Mouse (Mus musculus) erythroblast, embryonic 14.5 days (primary cell): ENCODE measurements around the gene Lcn5. TPM values are rescaled to one million over a fixed set of nuclear protein-coding genes. Genes with fewer than 3 reads are reported as not detected.

ENCODE experiments used
- H3K27me3 ChIP-seq: 2 replicates; pipeline ENCODE4 v1.6.1; 2012; ENCODE audit warnings: inconsistent platforms; ENCODE audit not compliant: control insufficient read depth
- H3K36me3 ChIP-seq: 2 replicates; pipeline ENCODE4 v1.6.1; 2012; ENCODE audit warnings: mild to moderate bottlenecking, inconsistent platforms; ENCODE audit not compliant: control insufficient read depth
- H3K4me1 ChIP-seq: 2 replicates; pipeline ENCODE4 v1.6.1; 2012; ENCODE audit warnings: inconsistent platforms; ENCODE audit not compliant: control insufficient read depth
- H3K4me3 ChIP-seq: replicated peaks from 2 replicates; pipeline ENCODE3; 2012; ENCODE audit warnings: moderate library complexity, mild to moderate bottlenecking, inconsistent platforms
- H3K9me3 ChIP-seq: 2 replicates; pipeline ENCODE4 v1.6.1; 2012; ENCODE audit warnings: low read length, inconsistent platforms, mixed read lengths; ENCODE audit not compliant: control insufficient read depth
- GATA1 ChIP-seq: IDR thresholded peaks from 2 replicates; pipeline ENCODE4 v1.6.1; 2012; ENCODE audit warnings: low read length, inconsistent platforms, mixed read lengths
- TAL1 ChIP-seq: IDR thresholded peaks from 3 replicates; pipeline ENCODE4 v1.6.1; 2012; ENCODE audit warnings: low read length, inconsistent platforms, mixed read lengths
- polyA plus RNA-seq: library from polyadenylated mRNA; stranded (reverse); fragments of >175 nt; gene quantifications from 2 replicates; pipeline ENCODE4 v1.2.3, GENCODE M21; 2012

Lcn5 gene
- polyA plus RNA-seq, 1 experiment = not detected

GRCm38 (mm10) chr2:25633616-25634015 lies 24.1 kb upstream of the Lcn5 start:
- no peaks in the 10 kb centered on the region for H3K4me1 ChIP-seq
- TF ChIP-seq GATA1 (no peak), TAL1 (no peak)
- H3K9me3 ChIP-seq = no peaks in the 10 kb centered on the region
- H3K4me3 ChIP-seq = no peak overlapping the region
- H3K27me3 ChIP-seq = peaks cover 2% of the 10 kb centered on the region; the same call in 1 of the 2 replicates
- H3K36me3 ChIP-seq = no peaks in the 10 kb centered on the region

GRCm38 (mm10) chr2:25634046-25634445 lies 23.7 kb upstream of the Lcn5 start:
- Histone ChIP-seq H3K27me3 (no peaks in the 10 kb centered on the region), H3K4me1 (no peaks in the 10 kb centered on the region), H3K4me3 (no peak overlapping the region), H3K36me3 (no peaks in the 10 kb centered on the region), H3K9me3 (no peaks in the 10 kb centered on the region)
- TF ChIP-seq GATA1 = no peak
- TF ChIP-seq TAL1 = no peak

- TF ChIP-seq GATA1 = no peak
- no peak for TF ChIP-seq TAL1
- Histone ChIP-seq H3K4me3 (no peak overlapping the region), H3K36me3 (no peaks in the 10 kb centered on the region), H3K9me3 (no peaks in the 10 kb centered on the region), H3K27me3 (no peaks in the 10 kb centered on the region), H3K4me1 (no peaks in the 10 kb centered on the region)
Measured at GRCm38 (mm10) chr2:25639890-25640289, 17.9 kb upstream of the Lcn5 start.

GRCm38 (mm10) chr2:25652902-25653301 lies 4.8 kb upstream of the Lcn5 start, which contains the start of gene Lcn8:
Gene Lcn8, plus strand, starts transcription at chr2:25653120.
- no peaks in the 10 kb centered on the region for H3K27me3 ChIP-seq
- H3K9me3 ChIP-seq = no peaks in the 10 kb centered on the region
- TF ChIP-seq GATA1 = no peak
- no peak for TF ChIP-seq TAL1
- no peaks in the 10 kb centered on the region for H3K4me1 ChIP-seq
- no peak within 1 kb of the TSS for H3K4me3 ChIP-seq
- H3K36me3 ChIP-seq = no peaks in the 10 kb centered on the region

GRCm38 (mm10) chr2:25654502-25654901 lies 3.2 kb upstream of the Lcn5 start:
- TF ChIP-seq GATA1 (no peak), TAL1 (no peak)
- Histone ChIP-seq H3K27me3 (no peaks in the 10 kb centered on the region), H3K4me1 (no peaks in the 10 kb centered on the region), H3K36me3 (no peaks in the 10 kb centered on the region), H3K9me3 (no peaks in the 10 kb centered on the region), H3K4me3 (no peak overlapping the region)

- no peaks in the 10 kb centered on the region for H3K9me3 ChIP-seq
- H3K27me3 ChIP-seq = no peaks in the 10 kb centered on the region
- TF ChIP-seq GATA1 (no peak), TAL1 (no peak)
- no peaks in the 10 kb centered on the region for H3K4me1 ChIP-seq
- H3K36me3 ChIP-seq = no peaks in the 10 kb centered on the region
- no peak overlapping the region for H3K4me3 ChIP-seq
Measured at GRCm38 (mm10) chr2:25656691-25657090, 1.1 kb upstream of the Lcn5 start.

GRCm38 (mm10) chr2:25657246-25657645 lies 506 bp upstream of the Lcn5 start:
- Histone ChIP-seq H3K36me3 (no peaks in the 10 kb centered on the region), H3K4me3 (no peak overlapping the region), H3K27me3 (no peaks in the 10 kb centered on the region), H3K9me3 (no peaks in the 10 kb centered on the region), H3K4me1 (no peaks in the 10 kb centered on the region)
- no peak for TF ChIP-seq TAL1
- no peak for TF ChIP-seq GATA1

- no peaks in the 10 kb centered on the region for H3K27me3 ChIP-seq
Measured at GRCm38 (mm10) chr2:25660279-25660678, 2.5 kb downstream of the Lcn5 start.

GRCm38 (mm10) chr2:25661245-25661970 lies 3.7 kb downstream of the Lcn5 start:
- no peaks in the 10 kb centered on the region for H3K27me3 ChIP-seq
- no peaks in the 10 kb centered on the region for H3K9me3 ChIP-seq
- no peaks in the 10 kb centered on the region for H3K4me1 ChIP-seq
- TF ChIP-seq GATA1 (no peak), TAL1 (no peak)
- H3K4me3 ChIP-seq = no peak overlapping the region
- H3K36me3 ChIP-seq = no peaks in the 10 kb centered on the region

More at GRCm38 (mm10) chr2:25660279-25660678, 2.5 kb downstream of the Lcn5 start:
- Histone ChIP-seq H3K4me3 (no peak overlapping the region), H3K9me3 (no peaks in the 10 kb centered on the region), H3K36me3 (no peaks in the 10 kb centered on the region), H3K4me1 (no peaks in the 10 kb centered on the region)
- no peak for TF ChIP-seq GATA1
- TF ChIP-seq TAL1 = no peak
